Mouse (Mus musculus) G1E (cell line): Measurements from ENCODE around the gene 4930519G04Rik.

Source experiments
- CTCF ChIP-seq: IDR thresholded peaks from 2 replicates; pipeline ENCODE4 v1.5.1; 2012; ENCODE audit warnings: low read depth, low read length, inconsistent platforms, mixed read lengths
- GATA1 ChIP-seq: IDR thresholded peaks from 2 replicates; pipeline ENCODE4 v1.6.1; 2012; ENCODE audit warnings: borderline replicate concordance, low read length, inconsistent platforms, mixed read lengths

DNA sequence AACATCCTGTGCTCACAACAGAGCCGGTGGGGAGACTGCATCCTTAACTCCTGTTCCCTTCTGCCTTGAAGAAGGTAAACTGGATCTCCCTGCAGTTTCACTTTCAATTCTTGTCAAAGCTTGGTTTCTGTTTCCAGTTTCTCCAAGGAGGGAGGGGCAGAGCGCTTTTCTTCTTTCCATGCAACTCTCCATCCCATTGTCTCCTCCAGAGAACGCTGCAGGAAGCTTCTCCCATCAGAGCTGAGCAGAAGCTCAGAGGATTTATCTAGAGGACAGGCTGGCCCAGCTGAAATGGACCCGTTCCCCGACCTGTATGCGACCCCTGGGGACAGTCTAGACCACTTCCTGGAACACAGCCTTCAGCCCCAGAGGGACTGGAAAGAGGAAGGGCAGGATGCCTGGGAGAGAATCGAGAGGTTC lies 43.9 kb downstream of the 4930519G04Rik start:
- TF ChIP-seq GATA1 (no peak), CTCF (no peak)
